Mouse (Mus musculus) frontal cortex, postnatal 14 days (tissue): ENCODE measurements at regions not wholly inside any gene's neighbourhood (a gene's known extent, or its start where the extent isn't known, plus 50 kb on each side); places are given as distances from the start of the nearest gene placed in this dataset.
"Not testable (repeated sequence)": the region's sequence is repeated elsewhere in the genome, so short reads cannot be mapped to it uniquely, and the experiment has no call there.

ENCODE experiments used
- DNase-seq, 2 experiments: peaks; one replicate each; pipeline ENCODE4 v3.0.0; 2022; ENCODE audit warnings: low spot score in 2 of 2

- DNase-seq: no peak
Measured at GRCm38 (mm10) chr12:107154668-107155067, 333.8 kb upstream of the 3110018I06Rik start.

- no peak for DNase-seq
Measured at GRCm38 (mm10) chr12:107156791-107157428, 331.5 kb upstream of the 3110018I06Rik start.

DNA sequence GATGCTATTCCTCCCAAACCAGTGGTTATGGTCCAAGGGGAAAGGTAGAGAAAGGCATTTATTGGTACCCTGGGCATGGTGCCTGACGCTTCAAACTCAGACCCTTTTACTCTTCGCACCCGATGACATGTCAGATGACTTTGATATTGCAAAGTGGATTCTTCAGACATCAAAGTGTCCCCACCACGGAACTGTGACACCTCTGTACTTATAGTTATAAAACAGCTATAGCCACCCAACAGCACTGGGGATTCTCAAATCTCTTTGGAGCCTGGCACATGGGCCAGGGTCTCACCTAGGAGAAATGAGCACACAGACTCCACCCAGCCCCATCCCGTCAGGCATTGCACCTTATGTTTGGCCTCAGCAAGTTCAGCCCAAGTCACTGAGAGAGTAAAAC lies 329.3 kb upstream of the 3110018I06Rik start:
- DNase-seq: no peak

- no peak for DNase-seq
Measured at GRCm38 (mm10) chr12:107160137-107160536, 328.3 kb upstream of the 3110018I06Rik start.

DNA sequence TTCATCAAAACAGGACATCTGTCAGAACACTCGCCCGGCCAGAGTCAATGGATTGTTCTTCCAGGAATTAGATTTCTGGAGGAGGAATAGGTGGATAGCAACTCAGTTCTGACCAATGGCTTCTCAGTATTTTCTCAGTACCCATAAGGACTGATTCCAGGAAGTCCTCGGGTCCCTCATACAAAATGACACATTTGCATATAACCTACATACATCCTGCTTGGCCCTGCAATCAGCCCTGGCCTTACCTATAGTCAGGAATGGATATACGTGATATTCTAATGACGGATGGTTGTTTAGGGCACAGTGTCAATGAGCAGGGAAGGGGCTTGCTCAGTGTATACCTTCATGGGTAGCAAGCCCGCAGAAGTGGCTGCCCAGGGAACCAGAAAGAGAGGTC lies 327.8 kb upstream of the 3110018I06Rik start:
- no peak for DNase-seq

GRCm38 (mm10) chr12:107170926-107171325 lies 317.5 kb upstream of the 3110018I06Rik start:
- no peak for DNase-seq

DNA sequence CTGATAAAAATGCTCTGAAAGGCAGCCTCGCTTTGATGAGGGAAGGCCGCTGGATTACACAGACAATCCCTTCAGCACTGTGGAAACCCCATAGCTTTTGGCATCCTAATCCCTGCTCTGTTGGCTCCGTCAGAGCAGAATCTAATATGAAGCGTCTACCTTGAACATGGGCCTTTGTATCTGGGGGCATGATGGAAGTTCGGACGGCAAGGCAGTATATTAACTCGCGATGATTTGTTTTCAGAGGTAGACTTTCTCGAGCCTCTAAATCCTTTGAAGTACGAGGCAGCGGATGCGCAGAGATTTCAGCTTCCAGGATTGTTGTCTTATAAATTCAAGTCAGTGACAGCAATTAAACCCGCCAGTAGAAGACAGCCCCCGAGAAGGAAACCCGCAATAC lies 316.8 kb upstream of the 3110018I06Rik start:
- DNase-seq: no peak

DNA sequence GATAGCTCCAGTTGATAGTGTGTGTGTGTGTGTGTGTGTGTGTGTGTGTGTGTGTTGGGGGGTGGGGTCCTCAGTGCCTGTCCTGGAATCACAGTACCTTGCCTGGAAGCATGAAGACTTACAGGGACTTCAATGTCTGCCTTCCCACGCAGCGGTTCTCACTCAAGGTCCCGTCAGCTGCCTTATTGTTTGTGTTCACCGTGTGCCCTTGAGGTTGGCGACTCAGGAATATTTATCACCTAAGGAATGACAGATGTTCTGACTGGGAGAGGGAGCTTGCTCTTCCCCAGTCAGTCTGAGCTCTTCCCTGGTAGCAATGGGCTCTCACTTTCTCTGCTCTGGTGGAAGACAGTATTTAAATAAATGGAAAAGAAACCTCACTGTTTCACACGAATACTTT lies 309.8 kb upstream of the 3110018I06Rik start:
- no peak for DNase-seq

- DNase-seq: no peak
Measured at GRCm38 (mm10) chr12:107180501-107180900, 307.9 kb upstream of the 3110018I06Rik start.

DNA sequence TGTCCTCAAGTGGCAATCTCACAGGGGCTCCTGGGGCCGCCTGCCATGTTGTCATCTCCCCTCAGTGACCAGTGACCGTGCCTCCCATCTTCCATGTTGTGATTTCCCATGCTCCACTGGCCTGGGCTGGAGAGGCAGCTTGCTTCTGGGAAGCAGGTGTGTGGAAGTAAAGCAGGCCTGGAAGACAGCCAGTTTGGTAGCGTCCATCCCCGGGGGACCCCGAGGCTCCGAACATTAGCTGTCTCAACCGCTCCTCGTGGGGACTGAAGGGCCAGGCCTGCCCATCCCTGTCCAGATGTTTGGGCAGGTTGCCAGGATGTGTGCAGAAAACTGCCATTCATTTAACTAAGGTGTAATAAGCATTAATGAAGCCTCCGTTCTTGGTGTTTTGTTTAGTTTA lies 307.1 kb upstream of the 3110018I06Rik start:
- DNase-seq: no peak

GRCm38 (mm10) chr12:107182091-107182655 lies 306.3 kb upstream of the 3110018I06Rik start:
- DNase-seq: no peak

DNA sequence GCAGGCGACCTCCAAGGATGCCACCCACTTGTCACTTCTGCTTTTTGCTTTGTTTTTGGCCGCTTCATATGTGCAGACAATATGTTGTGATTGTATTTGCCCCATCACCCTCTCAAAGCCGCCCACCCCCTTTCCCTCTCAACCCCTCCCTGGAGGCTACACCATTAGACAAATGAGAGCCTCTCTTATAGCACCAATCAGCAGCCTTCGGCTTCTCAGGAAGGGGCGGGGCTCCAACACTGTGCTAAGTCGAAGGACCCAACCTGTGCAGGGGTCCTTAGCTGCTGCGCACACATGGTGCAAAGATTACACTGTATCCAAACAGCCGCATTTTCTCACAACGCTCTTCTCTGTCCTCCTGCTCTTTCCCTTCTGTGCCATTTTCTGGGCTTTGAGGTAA lies 305.1 kb upstream of the 3110018I06Rik start:
- no peak for DNase-seq

DNA sequence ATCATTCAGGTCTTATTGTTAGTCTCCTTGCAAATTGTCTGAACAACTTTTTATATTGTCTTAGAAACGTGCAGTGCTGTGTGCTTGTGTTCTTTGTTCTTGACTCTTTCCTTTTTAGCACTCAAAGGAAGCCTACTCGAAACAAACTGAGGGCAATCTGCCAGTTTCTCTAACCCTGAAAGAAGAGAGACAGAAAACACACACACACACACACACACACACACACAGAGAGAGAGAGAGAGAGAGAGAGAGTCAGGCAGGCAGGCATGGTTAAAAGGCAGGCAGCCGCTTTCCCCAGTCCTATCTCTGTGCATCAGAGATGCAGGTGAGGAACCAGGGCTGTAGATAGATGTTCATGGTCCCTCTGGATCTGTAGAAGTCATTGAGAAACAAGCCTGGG lies 304.0 kb upstream of the 3110018I06Rik start:
- DNase-seq: no peak

DNA sequence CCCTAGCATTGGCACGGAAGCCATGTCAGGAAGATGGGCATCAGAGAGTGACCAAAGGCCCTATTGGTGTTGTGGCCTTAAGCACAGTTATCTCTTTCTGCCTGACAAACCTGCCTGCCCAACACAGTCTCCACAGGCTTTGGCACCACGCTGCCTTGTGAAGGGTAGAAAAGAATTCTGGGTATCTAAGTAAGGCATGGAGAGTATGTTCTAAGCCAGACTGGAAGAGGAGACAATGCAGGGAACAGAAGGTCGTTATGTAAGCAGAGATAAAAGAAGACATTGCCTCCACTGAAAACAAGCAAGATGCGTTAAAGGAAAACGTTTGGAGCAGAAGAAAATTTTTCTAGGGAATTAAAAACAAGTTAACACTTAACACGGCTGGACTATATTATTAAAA lies 302.1 kb upstream of the 3110018I06Rik start:
- no peak for DNase-seq

GRCm38 (mm10) chr12:107188055-107188454 lies 300.4 kb upstream of the 3110018I06Rik start:
- no peak for DNase-seq

GRCm38 (mm10) chr12:107198389-107199018 lies 289.9 kb upstream of the 3110018I06Rik start:
- no peak for DNase-seq

DNA sequence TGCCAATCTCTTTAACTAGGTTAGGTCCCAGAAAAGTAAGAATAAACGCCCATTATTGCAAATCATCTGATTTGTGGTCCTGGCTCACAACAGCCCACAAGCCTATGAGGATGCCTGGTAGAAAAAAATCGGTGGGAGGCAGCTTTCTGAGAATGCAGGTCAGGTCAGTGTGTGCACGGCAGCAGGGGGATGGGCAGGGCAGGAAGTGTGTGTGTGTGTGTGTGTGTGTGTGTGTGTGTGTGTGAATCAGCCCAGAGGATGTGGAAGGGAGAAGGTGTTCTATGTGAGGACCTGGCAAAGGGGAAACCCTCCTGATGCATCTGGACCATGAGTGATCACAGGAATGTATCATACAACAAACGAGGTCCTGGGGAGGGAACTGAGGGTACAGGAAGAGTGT lies 287.5 kb upstream of the 3110018I06Rik start:
- DNase-seq: no peak

GRCm38 (mm10) chr12:107208826-107209225 lies 279.6 kb upstream of the 3110018I06Rik start:
- DNase-seq: not testable (repeated sequence)

DNA sequence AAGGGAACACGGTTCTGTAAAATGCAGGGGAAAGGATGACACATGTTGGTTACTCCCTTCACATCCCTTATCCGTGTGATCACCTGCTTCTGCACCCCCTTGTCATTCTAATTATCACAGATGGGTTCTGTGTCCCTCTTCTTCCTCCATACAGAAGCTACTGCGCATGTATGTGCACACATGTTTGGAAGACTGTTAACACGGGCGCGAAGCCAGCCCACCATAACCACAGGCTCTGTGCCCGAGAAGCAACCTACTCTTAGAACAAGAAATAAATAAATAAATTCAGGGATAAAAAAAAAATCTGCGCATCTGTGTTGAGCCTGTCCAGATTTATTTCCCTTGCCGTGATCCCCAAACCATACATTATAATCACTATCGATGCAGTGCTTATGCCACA lies 275.6 kb upstream of the 3110018I06Rik start:
- DNase-seq: no peak

GRCm38 (mm10) chr12:107216119-107216518 lies 272.3 kb upstream of the 3110018I06Rik start:
- no peak for DNase-seq

GRCm38 (mm10) chr12:107221276-107221970 lies 267.0 kb upstream of the 3110018I06Rik start:
- no peak for DNase-seq

DNA sequence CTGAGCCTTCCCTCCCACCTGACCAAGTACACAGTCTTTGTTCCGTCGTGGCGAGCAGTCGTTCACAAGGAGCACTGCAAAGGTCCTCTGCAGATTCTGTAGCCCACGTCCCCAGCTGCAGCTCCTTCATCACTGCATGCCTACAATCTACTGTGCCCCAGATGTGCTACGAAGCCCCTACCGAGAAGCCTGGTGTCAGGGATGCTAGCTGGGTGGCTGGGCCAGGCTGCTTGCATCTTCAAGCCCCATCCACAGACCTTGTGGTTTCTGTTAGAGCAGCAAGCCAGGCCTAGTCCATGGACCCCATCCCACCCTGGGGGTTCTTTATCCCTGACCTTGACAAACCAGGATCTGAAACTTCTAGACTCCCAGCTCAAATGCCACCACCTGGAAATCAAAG lies 266.3 kb upstream of the 3110018I06Rik start:
- no peak for DNase-seq

DNA sequence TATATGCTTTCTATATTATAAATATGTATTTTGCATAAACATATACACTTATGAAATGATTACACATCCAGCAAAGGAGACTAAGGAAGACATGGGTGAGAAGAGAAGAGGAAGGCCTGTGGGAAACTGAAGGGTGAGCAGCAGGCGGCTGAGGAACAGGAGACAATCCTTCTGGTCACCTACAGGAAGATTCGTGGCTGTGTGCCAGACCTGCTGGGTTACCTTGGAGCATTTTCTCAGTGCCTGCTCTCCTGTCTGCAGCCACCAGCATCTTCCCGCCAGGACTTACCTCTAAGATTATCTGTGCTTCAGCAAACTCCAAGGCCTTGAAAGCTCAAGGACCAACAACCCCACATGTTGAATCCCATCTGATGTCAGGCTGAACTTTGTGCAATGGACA lies 258.3 kb upstream of the 3110018I06Rik start:
- DNase-seq: no peak
